Mouse (Mus musculus): Measurements from ENCODE around the gene Smc1b. TPM values are rescaled to one million over a fixed set of nuclear protein-coding genes. Genes with fewer than 3 reads are reported as not detected.
"Not testable (repeated sequence)": the region's sequence is repeated elsewhere in the genome, so short reads cannot be mapped to it uniquely, and the experiment has no call there.

Smc1b gene
- polyA plus RNA-seq, 1 experiment from 2014 or later: 0.16 TPM

DNA sequence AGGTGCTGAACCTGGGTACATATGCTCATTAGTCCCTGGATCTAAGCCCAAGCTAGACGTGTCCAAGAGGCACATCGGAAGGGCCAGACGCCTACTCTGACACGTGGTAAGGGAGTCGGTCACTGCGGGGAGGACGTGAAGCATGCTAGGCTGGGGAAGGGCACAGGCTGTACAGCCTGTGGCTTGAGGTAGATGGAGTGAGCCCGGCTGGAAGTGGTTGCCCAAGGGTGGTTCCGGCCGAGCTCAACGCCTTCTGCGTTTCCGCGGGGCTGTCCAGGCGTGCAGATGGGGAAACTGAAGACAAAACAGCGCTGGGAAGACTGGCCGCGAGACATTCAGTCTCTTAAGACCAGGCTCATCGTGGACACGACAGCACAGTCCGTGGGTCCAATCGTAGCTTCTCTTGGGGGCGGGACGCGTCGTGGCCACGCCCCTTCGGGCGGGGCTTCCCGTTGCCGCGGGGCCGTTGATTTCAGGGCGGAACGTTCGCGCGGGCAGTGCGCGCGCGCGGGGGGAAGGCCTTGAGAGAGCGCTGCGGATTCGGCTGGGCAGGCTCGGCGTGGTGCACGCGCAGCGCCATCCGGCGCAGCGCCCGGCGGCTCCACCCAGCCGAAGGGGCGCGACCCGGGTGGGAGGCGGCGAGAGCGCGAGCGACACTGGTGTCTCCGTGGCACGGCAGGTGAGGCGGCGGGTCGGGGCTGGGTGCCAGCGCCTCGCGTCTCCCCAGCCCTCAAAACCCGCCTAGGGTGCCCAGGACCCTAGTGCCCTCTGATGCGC lies 95.0 kb downstream of the Smc1b start:
- peak; percentile 95 for ATAC-seq (ENCODE audit: low read depth)
- Histone ChIP-seq H3K4me2 (ENCODE audit: low read depth, low read length) (peak overlapping the region; percentile 93), H3K27ac (ENCODE audit: low read length) (peak overlapping the region; percentile 82), H3K9me3 (ENCODE audit: control insufficient read depth, low read length) (no peaks in the 10 kb centered on the region), H3K9ac (ENCODE audit: low read length) (peak overlapping the region; percentile 88), H3K27me3 (ENCODE audit: control insufficient read depth, insufficient read depth, low read depth, low read length) (no peaks in the 10 kb centered on the region), H3K36me3 (ENCODE audit: control insufficient read depth, insufficient read depth, low read length) (no peaks in the 10 kb centered on the region), H3K4me3 (ENCODE audit: low read length) (peak overlapping the region; percentile 79), H3K4me1 (replicated peaks; ENCODE audit: control insufficient read depth, insufficient read depth, low read length) (peaks cover 24% of the 10 kb centered on the region)
- under 1% methylated on average over 66 of the region's 75 CpGs for WGBS

DNA sequence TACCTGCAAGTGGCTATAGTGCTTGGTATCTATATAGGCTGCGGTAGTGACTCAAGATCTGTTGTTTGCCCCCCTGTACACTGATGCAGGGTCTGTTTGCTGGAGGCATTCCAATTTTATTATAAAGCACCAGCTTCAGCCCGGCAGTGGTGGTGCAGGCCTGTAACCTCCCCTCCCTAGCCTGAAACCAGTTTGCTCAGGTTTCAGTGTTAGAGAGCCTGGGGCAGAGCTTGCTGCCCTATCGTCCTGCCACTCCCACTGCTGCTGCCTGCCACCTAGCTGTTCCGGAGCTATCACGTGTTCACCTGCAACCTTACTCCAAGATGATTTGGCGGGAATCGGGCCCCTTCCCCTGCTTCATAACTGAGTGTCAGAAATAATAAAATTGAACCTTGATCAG lies 97.8 kb downstream of the Smc1b start:
- WGBS: 27% methylated on average over 7 of the region's 7 CpGs

GRCm38 (mm10) chr15:85031866-85032265 lies 99.9 kb downstream of the Smc1b start:
- Histone ChIP-seq H3K36me3 (ENCODE audit: control insufficient read depth, insufficient read depth, low read length) (no peaks in the 10 kb centered on the region), H3K27me3 (ENCODE audit: control insufficient read depth, insufficient read depth, low read depth, low read length) (no peaks in the 10 kb centered on the region), H3K27ac (ENCODE audit: low read length) (peak overlapping the region; percentile 67), H3K9me3 (ENCODE audit: control insufficient read depth, low read length) (no peaks in the 10 kb centered on the region), H3K4me3 (ENCODE audit: low read length) (no peak overlapping the region), H3K4me1 (replicated peaks; ENCODE audit: control insufficient read depth, insufficient read depth, low read length) (peaks cover 7% of the 10 kb centered on the region; the same call in 1 of the 2 replicates), H3K9ac (ENCODE audit: low read length) (no peak overlapping the region), H3K4me2 (ENCODE audit: low read depth, low read length) (no peak overlapping the region)
- no peak for ATAC-seq (ENCODE audit: low read depth)
- WGBS: 35% methylated on average over 3 of the region's 3 CpGs

More for the DNA sequence above, 97.8 kb downstream of the Smc1b start:
- not testable (repeated sequence) for H3K36me3 ChIP-seq (ENCODE audit: control insufficient read depth, insufficient read depth, low read length); H3K27me3 ChIP-seq (ENCODE audit: control insufficient read depth, insufficient read depth, low read depth, low read length); H3K9ac ChIP-seq (ENCODE audit: low read length); H3K4me2 ChIP-seq (ENCODE audit: low read depth, low read length); ATAC-seq (ENCODE audit: low read depth); H3K4me3 ChIP-seq (ENCODE audit: low read length); H3K9me3 ChIP-seq (ENCODE audit: control insufficient read depth, low read length)
- Histone ChIP-seq H3K27ac (ENCODE audit: low read length) (peak overlapping the region; percentile 66), H3K4me1 (replicated peaks; ENCODE audit: control insufficient read depth, insufficient read depth, low read length) (peaks cover 17% of the 10 kb centered on the region)

GRCm38 (mm10) chr15:85030643-85031042 lies 101.1 kb downstream of the Smc1b start:
- H3K27me3 ChIP-seq (ENCODE audit: control insufficient read depth, insufficient read depth, low read depth, low read length); H3K9ac ChIP-seq (ENCODE audit: low read length); ATAC-seq (ENCODE audit: low read depth); H3K4me2 ChIP-seq (ENCODE audit: low read depth, low read length); H3K4me3 ChIP-seq (ENCODE audit: low read length); H3K4me1 ChIP-seq (replicated peaks; ENCODE audit: control insufficient read depth, insufficient read depth, low read length); H3K27ac ChIP-seq (ENCODE audit: low read length); H3K9me3 ChIP-seq (ENCODE audit: control insufficient read depth, low read length); H3K36me3 ChIP-seq (ENCODE audit: control insufficient read depth, insufficient read depth, low read length): not testable (repeated sequence)
- WGBS: 69% methylated on average over 1 of the region's 1 CpGs

GRCm38 (mm10) chr15:85028648-85029047 lies 103.1 kb downstream of the Smc1b start, which contains the start of gene Fam118a:
Fam118a (plus strand) TSS chr15:85028948.
- not testable (repeated sequence) for H3K4me3 ChIP-seq (ENCODE audit: low read length); H3K36me3 ChIP-seq (ENCODE audit: control insufficient read depth, insufficient read depth, low read length); H3K4me2 ChIP-seq (ENCODE audit: low read depth, low read length); H3K9me3 ChIP-seq (ENCODE audit: control insufficient read depth, low read length); H3K27ac ChIP-seq (ENCODE audit: low read length); H3K4me1 ChIP-seq (replicated peaks; ENCODE audit: control insufficient read depth, insufficient read depth, low read length); H3K27me3 ChIP-seq (ENCODE audit: control insufficient read depth, insufficient read depth, low read depth, low read length); ATAC-seq (ENCODE audit: low read depth); H3K9ac ChIP-seq (ENCODE audit: low read length)
- WGBS: 35% methylated on average over 1 of the region's 1 CpGs

GRCm38 (mm10) chr15:85027740-85028139 lies 104.0 kb downstream of the Smc1b start:
- no peak overlapping the region for H3K4me2 ChIP-seq (ENCODE audit: low read depth, low read length)
- WGBS: 35% methylated on average over 4 of the region's 4 CpGs
- ATAC-seq (ENCODE audit: low read depth): peak; percentile 42; the same call in 1 of the 2 replicates
- no peaks in the 10 kb centered on the region for H3K4me1 ChIP-seq (replicated peaks; ENCODE audit: control insufficient read depth, insufficient read depth, low read length)
- H3K27ac ChIP-seq (ENCODE audit: low read length): no peak overlapping the region
- no peaks in the 10 kb centered on the region for H3K9me3 ChIP-seq (ENCODE audit: control insufficient read depth, low read length)
- no peaks in the 10 kb centered on the region for H3K36me3 ChIP-seq (ENCODE audit: control insufficient read depth, insufficient read depth, low read length)
- H3K9ac ChIP-seq (ENCODE audit: low read length): no peak overlapping the region
- H3K4me3 ChIP-seq (ENCODE audit: low read length): no peak overlapping the region
- H3K27me3 ChIP-seq (ENCODE audit: control insufficient read depth, insufficient read depth, low read depth, low read length): no peaks in the 10 kb centered on the region

DNA sequence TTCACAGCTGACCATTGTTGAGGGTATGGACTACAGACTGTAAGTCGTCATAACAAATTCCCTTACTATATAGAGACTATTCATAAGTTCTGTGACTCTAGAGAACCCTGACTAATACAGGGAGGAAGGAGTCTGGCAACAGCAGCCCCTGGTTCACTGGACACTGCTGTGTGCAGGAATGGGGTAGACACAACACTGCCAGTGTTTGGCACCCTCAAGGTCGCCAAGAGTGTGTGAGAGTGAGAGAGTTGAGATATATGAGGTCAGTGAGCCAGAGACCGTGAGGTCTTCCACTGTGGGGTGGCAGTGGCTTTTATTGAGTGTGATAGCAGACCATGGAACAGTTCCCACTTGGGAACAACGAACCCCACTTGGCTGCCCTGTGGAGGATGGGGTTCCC lies 105.6 kb downstream of the Smc1b start:
- no peaks in the 10 kb centered on the region for H3K9me3 ChIP-seq (ENCODE audit: control insufficient read depth, low read length)
- no peak overlapping the region for H3K4me3 ChIP-seq (ENCODE audit: low read length)
- H3K9ac ChIP-seq (ENCODE audit: low read length): no peak overlapping the region
- no peak for ATAC-seq (ENCODE audit: low read depth)
- H3K27ac ChIP-seq (ENCODE audit: low read length): no peak overlapping the region
- no peaks in the 10 kb centered on the region for H3K27me3 ChIP-seq (ENCODE audit: control insufficient read depth, insufficient read depth, low read depth, low read length)
- WGBS: 59% methylated on average over 4 of the region's 4 CpGs
- H3K4me2 ChIP-seq (ENCODE audit: low read depth, low read length): no peak overlapping the region
- no peaks in the 10 kb centered on the region for H3K36me3 ChIP-seq (ENCODE audit: control insufficient read depth, insufficient read depth, low read length)
- no peaks in the 10 kb centered on the region for H3K4me1 ChIP-seq (replicated peaks; ENCODE audit: control insufficient read depth, insufficient read depth, low read length)

DNA sequence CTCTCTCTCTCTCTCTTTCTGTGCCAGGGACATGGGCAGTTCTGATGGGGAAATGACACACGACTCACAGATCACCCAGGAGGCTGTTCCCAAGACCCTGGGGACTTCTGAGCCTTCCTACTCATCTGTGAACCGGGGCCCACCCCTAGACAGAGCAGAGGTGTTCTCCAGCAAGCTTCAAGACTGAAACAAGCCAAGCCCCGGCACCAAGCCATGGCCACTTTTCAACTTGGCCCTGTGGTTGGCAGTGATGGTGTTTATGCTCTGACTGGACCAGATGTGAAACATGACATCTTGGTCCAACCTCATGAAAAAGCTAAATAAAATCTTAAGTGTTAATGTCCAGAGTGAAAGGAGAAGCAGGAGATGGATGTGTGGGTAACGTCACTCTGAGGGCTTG lies 109.6 kb downstream of the Smc1b start:
- Histone ChIP-seq H3K27me3 (ENCODE audit: control insufficient read depth, insufficient read depth, low read depth, low read length) (no peaks in the 10 kb centered on the region), H3K9ac (ENCODE audit: low read length) (no peak overlapping the region), H3K4me2 (ENCODE audit: low read depth, low read length) (no peak overlapping the region), H3K9me3 (ENCODE audit: control insufficient read depth, low read length) (no peaks in the 10 kb centered on the region), H3K4me3 (ENCODE audit: low read length) (no peak overlapping the region), H3K27ac (ENCODE audit: low read length) (no peak overlapping the region), H3K4me1 (replicated peaks; ENCODE audit: control insufficient read depth, insufficient read depth, low read length) (no peaks in the 10 kb centered on the region), H3K36me3 (ENCODE audit: control insufficient read depth, insufficient read depth, low read length) (no peaks in the 10 kb centered on the region)
- WGBS: 51% methylated on average over 4 of the region's 4 CpGs
- no peak for ATAC-seq (ENCODE audit: low read depth)

DNA sequence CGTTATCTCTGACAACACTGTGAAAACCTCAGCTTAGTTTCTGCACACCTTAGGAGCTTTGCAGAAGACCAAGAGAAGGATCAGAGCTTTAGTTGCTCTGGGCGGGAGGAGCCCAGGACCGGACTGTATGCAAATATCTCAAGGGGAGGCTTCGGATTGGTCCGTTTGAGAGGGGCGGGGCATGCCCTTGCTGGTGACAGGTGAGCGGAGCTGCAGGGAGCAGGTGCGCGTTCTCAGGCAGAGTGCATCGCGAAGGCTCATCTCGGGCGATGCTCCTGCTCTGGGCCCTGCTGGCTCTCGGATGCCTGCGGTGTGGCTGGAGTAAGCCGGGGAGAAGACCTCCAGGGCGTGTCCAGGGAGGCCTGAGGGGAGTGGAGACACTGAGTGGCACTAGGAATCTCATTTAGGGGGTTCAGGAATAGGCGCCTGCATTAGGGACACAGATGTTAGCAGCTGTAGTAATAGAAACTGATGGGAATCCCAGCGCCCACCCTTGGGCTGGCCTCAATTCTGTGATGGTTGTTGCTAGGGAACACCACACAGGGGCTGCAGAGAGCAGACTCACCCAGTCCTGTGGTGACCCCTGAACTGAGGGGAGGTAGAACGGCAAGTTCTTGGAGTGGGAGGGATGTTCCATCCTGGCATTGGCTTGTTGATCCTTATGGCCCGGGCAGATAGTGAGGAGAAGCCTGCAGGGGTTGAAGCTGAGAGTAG lies 114.7 kb downstream of the Smc1b start, which contains the start of gene Upk3a:
TSS of gene Upk3a (plus strand) at position 191 of the 714 bp plus-strand sequence.
- Histone ChIP-seq H3K4me1 (replicated peaks; ENCODE audit: control insufficient read depth, insufficient read depth, low read length) (peaks cover 9% of the 10 kb centered on the region), H3K27me3 (ENCODE audit: control insufficient read depth, insufficient read depth, low read depth, low read length) (peaks cover 4% of the 10 kb centered on the region; the same call in 1 of the 2 replicates), H3K36me3 (ENCODE audit: control insufficient read depth, insufficient read depth, low read length) (no peaks in the 10 kb centered on the region), H3K4me2 (ENCODE audit: low read depth, low read length) (no peak within 1 kb of the TSS; the same call in 1 of the 2 replicates), H3K4me3 (ENCODE audit: low read length) (no peak within 1 kb of the TSS), H3K27ac (ENCODE audit: low read length) (no peak within 1 kb of the TSS), H3K9ac (ENCODE audit: low read length) (no peak within 1 kb of the TSS), H3K9me3 (ENCODE audit: control insufficient read depth, low read length) (no peaks in the 10 kb centered on the region)
- ATAC-seq (ENCODE audit: low read depth): peak; percentile 56
- WGBS: 7% methylated on average over 21 of the region's 21 CpGs

All from lung, embryonic 16.5 days (tissue).